Mouse (Mus musculus): ENCODE measurements around the gene Tmem205. TPM values are rescaled to one million over a fixed set of nuclear protein-coding genes. Genes with fewer than 3 reads are reported as not detected.
A peak's percentile ranks its signal among the peaks of the same experiment; 100 is the strongest.

Gene Tmem205
- polyA plus RNA-seq, 1 experiment from 2014 or later = 75.4 TPM

DNA sequence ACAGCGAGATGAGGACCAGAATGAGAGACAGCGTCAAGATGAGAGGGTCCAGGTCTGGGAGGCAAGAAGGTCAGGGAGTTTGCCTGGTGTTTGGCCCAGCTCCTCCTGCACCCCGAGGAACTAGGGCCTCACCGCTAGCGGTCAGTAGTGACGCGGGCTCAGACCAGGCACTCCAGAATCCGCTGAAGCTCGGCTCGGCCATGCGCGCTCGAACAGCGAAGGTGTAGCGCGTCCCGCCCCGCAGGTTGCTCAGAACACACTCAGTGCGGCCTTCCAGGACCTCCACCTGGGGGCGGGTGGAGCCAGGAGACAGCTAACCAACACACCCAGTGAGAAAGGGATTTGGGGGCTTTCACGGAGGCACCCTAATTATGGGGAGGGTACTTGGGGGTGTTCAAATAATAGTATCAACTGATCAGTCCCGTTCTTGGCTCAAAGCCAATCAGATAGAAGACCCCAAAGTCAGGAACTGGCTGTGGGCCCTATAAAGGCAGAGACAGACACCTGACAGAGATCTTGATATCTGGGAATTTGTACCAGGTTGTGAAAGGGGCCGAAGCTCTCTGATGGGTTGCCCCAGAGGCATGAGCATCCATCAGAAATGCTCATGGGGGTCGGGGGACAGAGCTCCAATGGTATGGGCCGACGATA, 33.3 kb upstream of the Tmem205 start:
- WGBS = 8% methylated on average over 26 of the region's 26 CpGs
- no peak for ATAC-seq (ENCODE audit: low FRiP score, low TSS enrichment)
- peak overlapping the region; percentile 35; the same call in 1 of the 2 replicates for H3K9ac ChIP-seq (replicated peaks; ENCODE audit: low read length)
- H3K4me2 ChIP-seq (replicated peaks; ENCODE audit: low read depth, low read length) = peak overlapping the region; percentile 93
- H3K36me3 ChIP-seq (ENCODE audit: insufficient read depth, low read length) = peaks cover 7% of the 10 kb centered on the region; the same call in 1 of the 2 replicates
- peaks cover 49% of the 10 kb centered on the region for H3K4me1 ChIP-seq (ENCODE audit: insufficient read depth, low read length)
- H3K27ac ChIP-seq (ENCODE audit: low read length) = peak overlapping the region; percentile 69; the same call in 1 of the 2 replicates
- H3K4me3 ChIP-seq (ENCODE audit: low read length) = peak overlapping the region; percentile 15; the same call in 1 of the 2 replicates
- H3K9me3 ChIP-seq (ENCODE audit: low read length) = no peaks in the 10 kb centered on the region
- peaks cover 10% of the 10 kb centered on the region; the same call in 1 of the 2 replicates for H3K27me3 ChIP-seq (ENCODE audit: insufficient read depth, low read length)

DNA sequence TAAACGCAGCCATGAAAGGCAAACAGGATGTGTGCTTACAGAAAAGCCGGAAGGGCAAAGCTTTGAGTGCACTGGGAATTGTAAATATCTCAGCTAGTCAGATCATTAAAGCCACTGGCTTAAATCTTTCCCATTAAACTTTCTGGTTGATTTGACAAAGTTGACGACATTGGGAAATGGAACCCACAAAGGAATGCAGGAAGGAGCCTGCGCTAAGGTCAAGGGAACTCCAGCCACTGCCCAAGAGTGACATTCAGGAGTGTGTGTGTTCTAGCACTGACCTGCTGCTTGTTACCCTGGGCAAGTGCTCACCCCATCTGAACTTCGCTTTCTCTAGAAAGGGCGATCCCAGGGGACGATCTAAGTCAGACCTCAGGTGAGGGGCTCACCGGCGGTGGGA, 32.8 kb upstream of the Tmem205 start:
- Histone ChIP-seq H3K4me1 (ENCODE audit: insufficient read depth, low read length) (peaks cover 49% of the 10 kb centered on the region), H3K27me3 (ENCODE audit: insufficient read depth, low read length) (peaks cover 10% of the 10 kb centered on the region; the same call in 1 of the 2 replicates), H3K4me2 (replicated peaks; ENCODE audit: low read depth, low read length) (peak overlapping the region; percentile 93), H3K27ac (ENCODE audit: low read length) (peak overlapping the region; percentile 69; the same call in 1 of the 2 replicates), H3K36me3 (ENCODE audit: insufficient read depth, low read length) (peaks cover 7% of the 10 kb centered on the region; the same call in 1 of the 2 replicates), H3K9me3 (ENCODE audit: low read length) (no peaks in the 10 kb centered on the region), H3K4me3 (ENCODE audit: low read length) (peak overlapping the region; percentile 13; the same call in 1 of the 2 replicates), H3K9ac (replicated peaks; ENCODE audit: low read length) (peak overlapping the region; percentile 35; the same call in 1 of the 2 replicates)
- WGBS = 31% methylated on average over 9 of the region's 9 CpGs
- ATAC-seq (ENCODE audit: low FRiP score, low TSS enrichment) = no peak

- Histone ChIP-seq H3K27ac (ENCODE audit: low read length) (no peak overlapping the region), H3K4me2 (replicated peaks; ENCODE audit: low read depth, low read length) (no peak overlapping the region), H3K4me1 (ENCODE audit: insufficient read depth, low read length) (peaks cover 49% of the 10 kb centered on the region), H3K9ac (replicated peaks; ENCODE audit: low read length) (no peak overlapping the region), H3K36me3 (ENCODE audit: insufficient read depth, low read length) (peaks cover 7% of the 10 kb centered on the region; the same call in 1 of the 2 replicates), H3K4me3 (ENCODE audit: low read length) (no peak overlapping the region), H3K27me3 (ENCODE audit: insufficient read depth, low read length) (peaks cover 10% of the 10 kb centered on the region; the same call in 1 of the 2 replicates), H3K9me3 (ENCODE audit: low read length) (no peaks in the 10 kb centered on the region)
- ATAC-seq (ENCODE audit: low FRiP score, low TSS enrichment) = no peak
- 84% methylated on average over 7 of the region's 7 CpGs for WGBS
Measured at GRCm38 (mm10) chr9:21959244-21959643, 31.9 kb upstream of the Tmem205 start.

DNA sequence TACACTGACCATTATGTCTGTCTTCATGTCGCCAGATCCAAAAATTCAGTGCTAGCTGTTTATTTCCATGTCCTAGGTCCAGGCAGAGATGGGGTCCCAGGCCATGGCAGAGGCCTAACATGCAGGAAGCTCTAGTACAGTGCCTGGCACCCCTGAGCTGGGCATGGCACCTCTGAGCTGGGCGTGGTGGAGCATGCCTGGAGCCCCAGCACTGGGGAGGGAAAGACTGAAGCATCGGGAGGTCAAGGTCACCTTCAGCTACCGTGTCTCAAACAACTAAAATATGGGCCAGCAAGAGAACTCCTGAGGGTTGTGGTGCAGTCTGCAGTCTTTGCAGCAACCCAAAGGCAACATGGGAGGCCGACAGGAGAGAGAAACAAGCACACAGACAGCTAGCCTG, 31.0 kb upstream of the Tmem205 start:
- Histone ChIP-seq H3K4me1 (ENCODE audit: insufficient read depth, low read length) (peaks cover 43% of the 10 kb centered on the region), H3K4me3 (ENCODE audit: low read length) (no peak overlapping the region), H3K27ac (ENCODE audit: low read length) (no peak overlapping the region), H3K4me2 (replicated peaks; ENCODE audit: low read depth, low read length) (no peak overlapping the region), H3K27me3 (ENCODE audit: insufficient read depth, low read length) (peaks cover 10% of the 10 kb centered on the region; the same call in 1 of the 2 replicates), H3K9ac (replicated peaks; ENCODE audit: low read length) (no peak overlapping the region), H3K36me3 (ENCODE audit: insufficient read depth, low read length) (peaks cover 7% of the 10 kb centered on the region; the same call in 1 of the 2 replicates), H3K9me3 (ENCODE audit: low read length) (no peaks in the 10 kb centered on the region)
- WGBS = 77% methylated on average over 5 of the region's 5 CpGs
- ATAC-seq (ENCODE audit: low FRiP score, low TSS enrichment) = no peak

- peak within 1 kb of the TSS; percentile 78 for H3K9ac ChIP-seq (replicated peaks; ENCODE audit: low read length)
- ATAC-seq (ENCODE audit: low FRiP score, low TSS enrichment) = peak; percentile 97
- no peaks in the 10 kb centered on the region; the same call in 1 of the 2 replicates for H3K27me3 ChIP-seq (ENCODE audit: insufficient read depth, low read length)
- peaks cover 17% of the 10 kb centered on the region for H3K4me1 ChIP-seq (ENCODE audit: insufficient read depth, low read length)
- peak within 1 kb of the TSS; percentile 72 for H3K4me2 ChIP-seq (replicated peaks; ENCODE audit: low read depth, low read length)
- H3K36me3 ChIP-seq (ENCODE audit: insufficient read depth, low read length) = peaks cover 7% of the 10 kb centered on the region; the same call in 1 of the 2 replicates
- peak within 1 kb of the TSS; percentile 91 for H3K27ac ChIP-seq (ENCODE audit: low read length)
- WGBS = under 1% methylated on average over 54 of the region's 54 CpGs
- no peaks in the 10 kb centered on the region for H3K9me3 ChIP-seq (ENCODE audit: low read length)
- peak within 1 kb of the TSS; percentile 76 for H3K4me3 ChIP-seq (ENCODE audit: low read length)
Measured at GRCm38 (mm10) chr9:21955570-21956281, 28.4 kb upstream of the Tmem205 start, which contains the start of gene Swsap1. Gene Swsap1, plus strand, starts transcription at chr9:21955755.

- peak overlapping the region; percentile 72 for H3K4me2 ChIP-seq (replicated peaks; ENCODE audit: low read depth, low read length)
- peak overlapping the region; percentile 78 for H3K9ac ChIP-seq (replicated peaks; ENCODE audit: low read length)
- peaks cover 7% of the 10 kb centered on the region; the same call in 1 of the 2 replicates for H3K36me3 ChIP-seq (ENCODE audit: insufficient read depth, low read length)
- ATAC-seq (ENCODE audit: low FRiP score, low TSS enrichment) = peak; percentile 58
- peaks cover 12% of the 10 kb centered on the region for H3K4me1 ChIP-seq (ENCODE audit: insufficient read depth, low read length)
- no peaks in the 10 kb centered on the region for H3K9me3 ChIP-seq (ENCODE audit: low read length)
- H3K27me3 ChIP-seq (ENCODE audit: insufficient read depth, low read length) = no peaks in the 10 kb centered on the region; the same call in 1 of the 2 replicates
- WGBS = 2% methylated on average over 18 of the region's 18 CpGs
- peak overlapping the region; percentile 71; the same call in 1 of the 2 replicates for H3K27ac ChIP-seq (ENCODE audit: low read length)
- peak overlapping the region; percentile 76 for H3K4me3 ChIP-seq (ENCODE audit: low read length)
Measured at GRCm38 (mm10) chr9:21955225-21955569, 27.8 kb upstream of the Tmem205 start.

DNA sequence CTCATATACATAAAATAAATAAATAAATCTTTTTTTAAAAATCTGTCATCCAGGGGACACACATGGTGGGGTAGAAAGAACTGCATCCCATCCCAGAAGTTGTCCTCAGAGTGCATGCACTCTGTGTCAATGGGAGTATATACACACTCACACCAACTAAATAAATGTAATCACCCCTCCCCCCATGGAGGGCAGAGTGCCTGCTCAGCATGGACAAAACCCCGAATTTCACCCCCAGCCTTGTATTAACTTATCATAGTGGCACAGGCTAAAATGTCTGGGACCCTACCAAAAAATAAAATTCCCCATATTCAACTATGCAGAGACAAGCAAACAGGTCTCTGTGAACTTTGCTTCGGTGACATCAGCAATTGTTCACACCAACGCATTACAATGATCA, 27.3 kb upstream of the Tmem205 start:
- H3K4me2 ChIP-seq (replicated peaks; ENCODE audit: low read depth, low read length) = no peak overlapping the region
- H3K4me1 ChIP-seq (ENCODE audit: insufficient read depth, low read length) = peaks cover 6% of the 10 kb centered on the region
- H3K36me3 ChIP-seq (ENCODE audit: insufficient read depth, low read length) = peaks cover 7% of the 10 kb centered on the region; the same call in 1 of the 2 replicates
- WGBS = 74% methylated on average over 3 of the region's 3 CpGs
- no peaks in the 10 kb centered on the region for H3K9me3 ChIP-seq (ENCODE audit: low read length)
- H3K9ac ChIP-seq (replicated peaks; ENCODE audit: low read length) = no peak overlapping the region
- H3K4me3 ChIP-seq (ENCODE audit: low read length) = no peak overlapping the region
- no peak overlapping the region for H3K27ac ChIP-seq (ENCODE audit: low read length)
- ATAC-seq (ENCODE audit: low FRiP score, low TSS enrichment) = no peak
- no peaks in the 10 kb centered on the region for H3K27me3 ChIP-seq (ENCODE audit: insufficient read depth, low read length)

GRCm38 (mm10) chr9:21953600-21953999, 26.2 kb upstream of the Tmem205 start:
- H3K27me3 ChIP-seq (ENCODE audit: insufficient read depth, low read length) = no peaks in the 10 kb centered on the region
- no peak for ATAC-seq (ENCODE audit: low FRiP score, low TSS enrichment)
- no peak overlapping the region for H3K4me3 ChIP-seq (ENCODE audit: low read length)
- WGBS = 18% methylated on average over 3 of the region's 3 CpGs
- no peak overlapping the region for H3K27ac ChIP-seq (ENCODE audit: low read length)
- peaks cover 5% of the 10 kb centered on the region for H3K4me1 ChIP-seq (ENCODE audit: insufficient read depth, low read length)
- H3K4me2 ChIP-seq (replicated peaks; ENCODE audit: low read depth, low read length) = no peak overlapping the region
- H3K9me3 ChIP-seq (ENCODE audit: low read length) = no peaks in the 10 kb centered on the region
- H3K9ac ChIP-seq (replicated peaks; ENCODE audit: low read length) = no peak overlapping the region
- peaks cover 6% of the 10 kb centered on the region; the same call in 1 of the 2 replicates for H3K36me3 ChIP-seq (ENCODE audit: insufficient read depth, low read length)

- no peak overlapping the region for H3K4me2 ChIP-seq (replicated peaks; ENCODE audit: low read depth, low read length)
- no peak overlapping the region for H3K4me3 ChIP-seq (ENCODE audit: low read length)
- H3K4me1 ChIP-seq (ENCODE audit: insufficient read depth, low read length) = peaks cover 10% of the 10 kb centered on the region
- ATAC-seq (ENCODE audit: low FRiP score, low TSS enrichment) = no peak
- H3K9ac ChIP-seq (replicated peaks; ENCODE audit: low read length) = no peak overlapping the region
- no peaks in the 10 kb centered on the region for H3K36me3 ChIP-seq (ENCODE audit: insufficient read depth, low read length)
- H3K27me3 ChIP-seq (ENCODE audit: insufficient read depth, low read length) = 0 out of 2 replicates have a peak, but pooled peaks cover 6% of the 10 kb centered on the region
- no peak overlapping the region for H3K27ac ChIP-seq (ENCODE audit: low read length)
- WGBS = 81% methylated on average over 3 of the region's 3 CpGs
- H3K9me3 ChIP-seq (ENCODE audit: low read length) = no peaks in the 10 kb centered on the region
Measured at GRCm38 (mm10) chr9:21951977-21952376, 24.6 kb upstream of the Tmem205 start.

Measured in kidney, embryonic 16.5 days (tissue).